ENCODE assay signal across 26 mouse cellular contexts in the genomic region with DNA sequence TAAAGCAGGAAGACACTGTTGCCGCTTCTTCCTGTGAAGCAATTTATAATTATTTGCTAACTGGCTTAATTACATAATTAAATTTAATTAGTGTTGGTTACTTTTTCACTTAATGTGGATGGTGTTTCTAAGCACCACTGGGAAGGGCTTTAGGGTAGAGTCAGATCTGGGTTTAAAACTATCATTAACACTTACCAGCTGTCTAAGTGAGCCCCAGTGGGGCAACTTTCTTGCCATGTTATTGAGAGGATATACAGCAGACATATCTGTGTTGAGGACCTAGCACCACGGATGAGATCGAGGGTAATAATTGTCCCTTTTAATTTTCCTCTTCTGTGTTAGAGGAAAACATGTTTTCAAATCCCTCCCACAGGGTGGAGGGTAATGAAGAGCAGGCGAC.
"Had no signal": no experiment of that assay in that cellular context is flagged by ENCODE, and none has a peak within 500 bp of the region (broad histone marks: within the 10 kb centered on the region; RNA-seq: fewer than 3 reads in every experiment).

No protein-coding gene starts in this region.

- H3K9me3 ChIP-seq: heart, embryonic 13.5 days; heart, embryonic 15.5 days; intestine, embryonic 15.5 days; limb, embryonic 13.5 days; limb, embryonic 15.5 days; liver, embryonic 12.5 days had no signal

- DNase-seq: gastrocnemius, adult 2 months; gastrocnemius, postnatal 10 days; gastrocnemius, postnatal 36 days; heart, adult 11 months; heart, adult 2 months; heart, postnatal 14 days; heart, postnatal 36 days; kidney, adult 18-20 months; kidney, adult 8-10 months; kidney, postnatal 10 days; kidney, postnatal 25 days; kidney, postnatal 4 days; layer of hippocampus, adult 9-11 months; layer of hippocampus, postnatal 36 days; left cerebral cortex, postnatal 4 days had no signal

- H3K4me2 ChIP-seq: heart, embryonic 11.5 days; heart, embryonic 13.5 days; heart, embryonic 15.5 days; intestine, embryonic 15.5 days; limb, embryonic 13.5 days; limb, embryonic 15.5 days; liver, embryonic 12.5 days had no signal

- H3K27ac ChIP-seq: gastrocnemius, adult 2 months; heart, adult 2 months; heart, embryonic 13.5 days; heart, embryonic 15.5 days; intestine, embryonic 15.5 days; layer of hippocampus, adult 2 months; limb, embryonic 13.5 days; limb, embryonic 15.5 days; liver, embryonic 12.5 days; liver, embryonic 14.5 days had no signal

- H3K4me3 ChIP-seq: gastrocnemius, adult 2 months; heart, adult 2 months; heart, embryonic 13.5 days; heart, embryonic 15.5 days; intestine, embryonic 15.5 days; layer of hippocampus, adult 2 months; limb, embryonic 13.5 days; limb, embryonic 15.5 days; liver, embryonic 12.5 days had no signal

- H3K4me1 ChIP-seq: heart, embryonic 13.5 days; heart, embryonic 15.5 days; intestine, embryonic 15.5 days; limb, embryonic 13.5 days; limb, embryonic 15.5 days; liver, embryonic 12.5 days had no signal

- H3K9ac ChIP-seq: heart, embryonic 13.5 days; heart, embryonic 15.5 days; intestine, embryonic 15.5 days; limb, embryonic 13.5 days; limb, embryonic 15.5 days; liver, embryonic 12.5 days; liver, embryonic 14.5 days had no signal

- H3K27me3 ChIP-seq: heart, embryonic 13.5 days; heart, embryonic 15.5 days; intestine, embryonic 15.5 days; limb, embryonic 13.5 days; limb, embryonic 15.5 days; liver, embryonic 12.5 days had no signal

- ATAC-seq: inflammation-experienced regulatory T-cells, adult 6 months; intestine, embryonic 15.5 days; intestine, postnatal 0 days; liver, embryonic 12.5 days had no signal

- H3K36me3 ChIP-seq: heart, embryonic 13.5 days; heart, embryonic 15.5 days; intestine, embryonic 15.5 days; limb, embryonic 13.5 days; limb, embryonic 15.5 days; liver, embryonic 12.5 days had no signal
